Mouse (Mus musculus) forebrain, embryonic 12.5 days (tissue): ENCODE results near the gene Zfp273. TPM values are rescaled to one million over a fixed set of nuclear protein-coding genes. Genes with fewer than 3 reads are reported as not detected.
"Not testable (repeated sequence)": the region's sequence is repeated elsewhere in the genome, so short reads cannot be mapped to it uniquely, and the experiment has no call there.

Source experiments
- ATAC-seq: fragments of 200-750 bp; cut with Nextera tagmentation; 2 replicates; pipeline ENCODE4 v1.8.0; 2017; ENCODE audit warnings: moderate TSS enrichment; ENCODE audit not compliant: low FRiP score
- H3K27ac ChIP-seq: fragments of 300-500 bp; sonication (generic); 2 replicates; pipeline ENCODE4 v1.5.1; 2016; ENCODE audit warnings: mild to moderate bottlenecking
- H3K27me3 ChIP-seq: fragments of 300-500 bp; sonication (generic); 2 replicates; pipeline ENCODE4 v1.6.1; 2016; ENCODE audit warnings: mild to moderate bottlenecking
- H3K36me3 ChIP-seq: fragments of 300-500 bp; sonication (generic); replicated peaks from 2 replicates; pipeline ENCODE4 v1.6.1; 2016; ENCODE audit warnings: mild to moderate bottlenecking
- H3K4me1 ChIP-seq: fragments of 300-500 bp; sonication (generic); 2 replicates; pipeline ENCODE4 v1.6.1; 2016
- H3K4me2 ChIP-seq: fragments of 300-500 bp; sonication (generic); 2 replicates; pipeline ENCODE4 v1.6.1; 2016; ENCODE audit warnings: mild to moderate bottlenecking, moderate library complexity
- H3K4me3 ChIP-seq: fragments of 300-500 bp; sonication (generic); replicated peaks from 2 replicates; pipeline ENCODE4 v1.5.1; 2016; ENCODE audit warnings: mild to moderate bottlenecking
- H3K9ac ChIP-seq: fragments of 300-500 bp; sonication (generic); 2 replicates; pipeline ENCODE4 v1.6.1; 2016; ENCODE audit warnings: mild to moderate bottlenecking
- H3K9me3 ChIP-seq: fragments of 300-500 bp; sonication (generic); 2 replicates; pipeline ENCODE4 v1.6.1; 2016
- WGBS: fragments of 180-500 bp; shearing (Covaris S2); methylation state at CpG from one replicate; pipeline ENCODE4 v1.1.7; 2016; 5-methylcytosine and 5-hydroxymethylcytosine counted together
- polyA plus RNA-seq: library from polyadenylated mRNA; unstranded; fragments of >200 nt; fragmentation: Nextera tagmentation; extraction: Ambion mirVana; gene quantifications from 2 replicates; pipeline ENCODE4 v1.2.1, GENCODE M21; 2016

The Zfp273 gene
- polyA plus RNA-seq, 1 experiment from 2014 or later = 10.2 TPM

DNA sequence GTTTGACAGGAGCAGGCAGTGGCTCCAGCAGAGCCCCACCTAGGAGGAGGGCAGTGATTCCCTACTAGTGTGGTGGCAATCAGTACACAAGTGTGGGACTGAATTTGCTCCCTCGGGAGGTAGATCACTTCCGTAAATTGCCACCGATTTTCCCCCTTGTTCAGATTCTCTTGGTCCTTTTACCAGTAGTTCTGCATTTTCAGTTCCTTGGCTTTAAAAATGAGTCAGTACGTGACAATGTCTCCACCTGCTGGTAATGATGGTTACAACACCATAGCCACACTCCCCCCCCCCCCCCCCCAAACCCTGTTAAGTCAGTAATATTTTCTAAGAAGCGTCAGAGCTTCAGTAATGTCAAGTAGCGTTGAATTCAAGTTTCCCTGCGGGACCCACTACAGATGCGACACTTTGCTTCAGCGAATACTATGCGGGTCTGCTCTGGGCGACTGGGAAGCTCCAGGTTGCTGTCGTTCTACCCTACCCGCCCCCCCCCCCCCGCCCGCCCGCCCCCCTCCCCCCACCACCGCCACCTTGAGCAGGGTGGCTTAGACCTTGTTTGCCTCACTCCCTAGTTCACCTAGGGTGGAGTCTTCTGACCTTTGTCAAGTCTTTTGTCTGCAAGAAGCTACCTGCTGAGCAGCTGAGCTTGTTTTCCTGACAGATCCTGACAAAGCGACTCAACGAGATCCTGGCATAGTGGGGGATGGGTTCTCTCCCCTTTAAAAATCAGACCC is 30.7 kb downstream of the Zfp273 start:
- Histone ChIP-seq H3K4me1 (peaks cover 6% of the 10 kb centered on the region), H3K27me3 (no peaks in the 10 kb centered on the region), H3K4me2 (peak overlapping the region; percentile 61), H3K27ac (no peak overlapping the region), H3K36me3 (no peaks in the 10 kb centered on the region), H3K4me3 (peak overlapping the region; percentile 43), H3K9ac (peak overlapping the region; percentile 44), H3K9me3 (no peaks in the 10 kb centered on the region)
- under 1% methylated on average over 11 of the region's 19 CpGs for WGBS
- peak; percentile 81 for ATAC-seq

DNA sequence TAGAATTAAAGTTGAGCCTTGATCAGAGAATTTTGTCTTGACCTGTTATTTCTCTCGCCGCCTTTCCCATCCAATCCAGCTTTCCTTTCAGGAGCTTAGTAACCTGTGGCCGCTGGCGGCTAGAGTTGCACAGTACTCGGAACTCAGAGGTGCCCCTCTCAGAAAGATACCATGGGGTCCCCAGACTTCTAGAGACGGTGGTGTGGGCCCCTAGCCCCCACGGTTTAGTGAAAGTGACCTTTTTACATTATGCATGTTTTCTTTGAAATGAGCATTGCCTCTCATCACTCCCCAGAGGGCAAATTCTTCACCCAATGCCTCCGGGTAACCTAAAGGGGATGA is 31.3 kb downstream of the Zfp273 start:
- peak overlapping the region; percentile 43 for H3K4me3 ChIP-seq
- no peaks in the 10 kb centered on the region for H3K36me3 ChIP-seq
- ATAC-seq = peak; percentile 46; the same call in 1 of the 2 replicates
- H3K9me3 ChIP-seq = no peaks in the 10 kb centered on the region
- H3K9ac ChIP-seq = peak overlapping the region; percentile 44; the same call in 1 of the 2 replicates
- 13% methylated on average over 8 of the region's 8 CpGs for WGBS
- H3K4me2 ChIP-seq = peak overlapping the region; percentile 61
- H3K27me3 ChIP-seq = no peaks in the 10 kb centered on the region
- peaks cover 6% of the 10 kb centered on the region for H3K4me1 ChIP-seq
- no peak overlapping the region for H3K27ac ChIP-seq

DNA sequence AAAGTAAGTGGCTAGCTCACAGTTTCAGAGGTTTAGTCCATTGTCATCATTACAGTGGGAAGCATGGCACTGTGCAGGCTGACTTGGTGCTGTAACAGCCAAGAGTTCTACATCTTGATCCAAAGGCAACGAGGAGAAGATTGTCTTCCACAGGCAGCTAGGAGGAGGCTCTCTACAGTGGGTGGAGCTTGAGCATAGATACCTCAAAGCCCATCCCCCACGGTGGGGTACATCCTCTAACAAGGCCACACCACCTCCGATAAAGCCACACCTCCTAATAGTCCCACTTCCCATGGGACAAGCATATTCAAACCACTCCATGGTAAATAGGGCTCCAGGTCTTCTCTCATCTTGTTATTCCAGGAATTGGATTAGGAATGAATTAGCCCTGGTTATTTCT is 36.8 kb downstream of the Zfp273 start:
- Histone ChIP-seq H3K36me3 (no peaks in the 10 kb centered on the region), H3K9ac (no peak overlapping the region), H3K27me3 (no peaks in the 10 kb centered on the region), H3K4me3 (no peak overlapping the region), H3K4me1 (no peaks in the 10 kb centered on the region), H3K4me2 (no peak overlapping the region), H3K9me3 (no peaks in the 10 kb centered on the region), H3K27ac (no peak overlapping the region)
- WGBS = 83% methylated on average over 3 of the region's 3 CpGs
- no peak for ATAC-seq

DNA sequence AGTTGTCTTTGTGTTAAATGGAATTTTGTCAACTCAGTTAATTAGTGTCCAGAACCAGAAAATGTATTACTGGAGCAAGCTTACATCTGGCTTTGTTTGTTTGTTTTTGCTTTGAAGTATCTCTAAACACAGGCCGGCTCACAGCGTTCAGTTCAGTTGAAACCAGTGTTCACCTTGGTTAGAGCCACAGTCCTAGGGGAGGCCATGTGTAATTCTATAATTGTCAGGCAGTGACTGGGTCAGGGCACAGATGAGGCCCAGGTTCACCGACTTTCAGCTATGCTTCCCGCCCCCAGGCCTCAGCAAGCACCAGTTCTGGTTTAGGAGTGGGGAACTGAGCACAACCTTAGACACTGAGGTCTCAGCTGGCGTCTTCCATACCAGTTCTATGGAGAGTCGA is 39.6 kb downstream of the Zfp273 start:
- Histone ChIP-seq H3K4me1 (no peaks in the 10 kb centered on the region), H3K9ac (no peak overlapping the region), H3K9me3 (no peaks in the 10 kb centered on the region), H3K4me2 (no peak overlapping the region), H3K27ac (no peak overlapping the region), H3K4me3 (no peak overlapping the region), H3K27me3 (no peaks in the 10 kb centered on the region), H3K36me3 (no peaks in the 10 kb centered on the region)
- 87% methylated on average over 6 of the region's 6 CpGs for WGBS
- no peak for ATAC-seq

DNA sequence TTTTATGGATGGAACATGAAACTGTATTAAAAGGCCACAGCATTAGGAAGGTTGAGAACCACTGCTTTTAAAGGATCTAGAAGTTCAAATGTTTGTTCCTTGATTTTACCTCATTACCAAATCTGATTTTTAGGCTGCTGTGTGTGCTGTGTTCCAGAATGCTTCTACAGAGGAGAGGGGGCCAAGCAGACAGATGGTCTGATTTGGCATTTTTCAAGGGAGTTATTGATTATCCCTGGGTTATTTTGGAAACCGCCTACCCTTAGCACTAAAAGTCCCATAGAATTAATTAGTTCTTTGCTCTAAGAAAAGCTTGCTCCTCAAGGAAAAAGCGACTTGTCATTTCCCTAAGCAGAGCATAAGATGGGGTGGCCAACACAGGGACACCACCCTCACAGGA is 40.4 kb downstream of the Zfp273 start:
- no peak overlapping the region for H3K9ac ChIP-seq
- H3K4me3 ChIP-seq = no peak overlapping the region
- no peak overlapping the region for H3K4me2 ChIP-seq
- ATAC-seq = no peak
- no peak overlapping the region for H3K27ac ChIP-seq
- H3K4me1 ChIP-seq = no peaks in the 10 kb centered on the region
- H3K27me3 ChIP-seq = no peaks in the 10 kb centered on the region
- no peaks in the 10 kb centered on the region for H3K9me3 ChIP-seq
- no peaks in the 10 kb centered on the region for H3K36me3 ChIP-seq
- 91% methylated on average over 2 of the region's 2 CpGs for WGBS

DNA sequence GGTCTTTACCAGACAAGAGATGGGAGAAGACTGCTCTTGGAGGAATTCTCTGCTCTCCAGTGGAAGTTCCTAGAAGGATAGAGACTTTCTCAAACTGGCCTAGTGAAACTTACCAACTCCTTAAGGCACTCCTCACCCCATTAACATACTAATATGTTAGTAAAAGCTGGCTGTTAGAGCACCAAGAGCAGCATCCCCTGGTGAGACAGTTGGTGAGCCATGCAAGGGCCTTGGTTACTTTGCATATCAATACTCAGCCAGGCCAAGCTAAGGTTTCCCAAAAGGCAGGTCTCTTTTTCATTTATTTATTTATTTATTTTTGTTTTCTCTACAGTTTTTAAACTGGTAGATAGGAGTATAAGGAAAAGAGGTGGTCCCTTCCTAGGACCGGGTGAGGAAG is 43.8 kb downstream of the Zfp273 start:
- no peaks in the 10 kb centered on the region for H3K36me3 ChIP-seq
- no peaks in the 10 kb centered on the region for H3K4me1 ChIP-seq
- ATAC-seq = no peak
- no peak overlapping the region for H3K9ac ChIP-seq
- H3K9me3 ChIP-seq = no peaks in the 10 kb centered on the region
- no peak overlapping the region for H3K4me2 ChIP-seq
- H3K4me3 ChIP-seq = no peak overlapping the region
- WGBS = 27% methylated on average over 1 of the region's 1 CpGs
- H3K27me3 ChIP-seq = no peaks in the 10 kb centered on the region
- H3K27ac ChIP-seq = no peak overlapping the region

DNA sequence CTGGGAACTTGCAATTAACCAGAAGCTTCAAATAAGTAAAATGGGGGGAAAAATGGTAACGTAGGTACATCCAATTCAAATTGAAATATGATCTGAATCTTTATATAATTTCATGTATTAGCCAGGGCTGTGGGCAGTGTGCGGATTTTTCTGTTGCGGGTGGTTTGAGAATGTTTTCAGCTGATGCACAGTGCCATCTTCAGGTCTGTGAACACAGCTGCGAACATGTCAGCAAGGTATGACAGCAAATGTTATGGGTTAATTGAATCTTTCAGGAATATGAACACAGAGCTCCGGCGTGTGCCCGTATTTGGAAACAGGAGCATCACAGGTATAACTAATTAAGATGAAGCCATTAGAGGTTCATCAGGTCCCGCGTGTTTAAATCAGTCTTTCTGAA is 49.0 kb downstream of the Zfp273 start:
- Histone ChIP-seq H3K27me3 (no peaks in the 10 kb centered on the region), H3K4me3 (no peak overlapping the region), H3K9me3 (no peaks in the 10 kb centered on the region), H3K9ac (no peak overlapping the region), H3K4me1 (no peaks in the 10 kb centered on the region), H3K27ac (no peak overlapping the region), H3K4me2 (no peak overlapping the region), H3K36me3 (no peaks in the 10 kb centered on the region)
- 89% methylated on average over 9 of the region's 9 CpGs for WGBS
- no peak for ATAC-seq

DNA sequence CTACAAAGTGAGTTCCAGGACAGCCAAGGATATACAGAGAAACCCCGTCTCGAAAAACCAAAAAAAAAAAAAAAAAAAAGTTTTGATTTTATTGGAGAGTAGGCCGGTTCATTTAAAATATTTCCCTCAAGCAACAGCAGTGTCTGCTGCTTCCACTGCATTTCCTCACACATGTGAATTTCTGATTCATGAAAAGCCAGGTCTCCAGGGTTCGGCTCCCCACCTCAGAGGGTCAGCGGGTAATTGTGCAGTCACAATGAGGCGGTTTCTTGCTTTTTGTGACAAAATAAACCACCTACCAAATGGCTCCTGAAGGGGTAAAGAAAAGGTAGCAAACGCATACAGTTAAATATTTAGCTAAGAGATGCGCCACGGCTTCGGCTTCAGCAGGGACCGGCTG is 49.5 kb downstream of the Zfp273 start, which contains the start of gene BC048507:
TSS of gene BC048507 (plus strand) at position 301 of the 400 bp plus-strand sequence.
- no peak within 1 kb of the TSS for H3K4me2 ChIP-seq
- no peaks in the 10 kb centered on the region for H3K9me3 ChIP-seq
- no peaks in the 10 kb centered on the region for H3K36me3 ChIP-seq
- 90% methylated on average over 11 of the region's 11 CpGs for WGBS
- no peaks in the 10 kb centered on the region for H3K27me3 ChIP-seq
- no peak for ATAC-seq
- H3K27ac ChIP-seq = no peak within 1 kb of the TSS
- no peak within 1 kb of the TSS for H3K9ac ChIP-seq
- H3K4me1 ChIP-seq = no peaks in the 10 kb centered on the region
- H3K4me3 ChIP-seq = no peak within 1 kb of the TSS

DNA sequence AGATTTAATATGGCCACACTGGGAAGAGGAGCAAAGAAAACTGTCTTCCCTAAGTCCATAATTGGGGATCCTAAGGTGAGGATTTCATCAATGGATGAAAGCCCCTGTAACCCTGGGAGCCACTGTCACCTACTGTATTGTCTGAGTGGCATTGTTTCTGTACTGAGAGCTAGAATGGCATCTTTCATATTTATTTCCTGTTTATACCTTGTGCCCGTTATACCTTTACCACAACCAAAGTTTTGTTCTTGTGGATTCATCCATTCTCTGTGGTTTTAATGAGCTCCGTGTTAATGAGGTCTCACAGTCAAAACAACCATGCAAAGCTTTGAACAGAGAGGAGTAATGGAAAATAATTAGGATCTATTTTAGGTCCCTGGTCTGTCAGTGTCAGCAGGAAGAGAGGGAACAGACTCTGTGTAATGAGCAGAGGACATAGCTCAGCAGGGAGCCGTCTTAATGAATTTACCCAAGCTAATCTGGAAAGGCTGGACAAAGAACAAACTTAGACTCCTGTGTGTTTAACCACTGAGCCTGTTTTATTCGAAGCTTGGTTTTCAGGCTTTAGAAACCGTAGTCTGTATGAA is 51.3 kb downstream of the Zfp273 start:
- Histone ChIP-seq H3K9me3 (no peaks in the 10 kb centered on the region), H3K4me3 (no peak overlapping the region), H3K36me3 (no peaks in the 10 kb centered on the region), H3K27ac (no peak overlapping the region), H3K4me2 (no peak overlapping the region), H3K27me3 (no peaks in the 10 kb centered on the region), H3K4me1 (no peaks in the 10 kb centered on the region), H3K9ac (no peak overlapping the region)
- 10% methylated on average over 5 of the region's 5 CpGs for WGBS
- ATAC-seq = peak; percentile 92; the same call in 1 of the 2 replicates

DNA sequence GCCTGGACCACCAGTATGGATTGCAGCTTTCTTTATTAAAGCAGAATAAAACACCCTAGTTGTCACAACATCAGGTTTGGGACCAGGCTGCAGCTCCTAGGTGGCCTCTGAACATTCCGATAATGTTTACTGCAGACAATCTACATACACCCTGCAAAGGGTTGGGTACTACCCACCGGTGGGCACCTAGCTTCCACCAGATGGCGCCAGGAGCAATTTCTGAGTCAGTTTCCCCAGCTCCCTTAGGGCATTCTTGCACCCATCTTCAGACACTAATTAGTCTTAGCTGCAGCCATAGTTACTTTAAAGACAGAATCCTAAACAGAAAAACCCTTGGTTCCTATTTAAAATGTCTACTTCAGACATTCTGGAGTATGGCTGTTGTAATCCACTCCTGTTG is 54.4 kb downstream of the Zfp273 start:
- no peak for ATAC-seq
- no peaks in the 10 kb centered on the region for H3K9me3 ChIP-seq
- no peak overlapping the region for H3K4me2 ChIP-seq
- no peaks in the 10 kb centered on the region for H3K27me3 ChIP-seq
- no peak overlapping the region for H3K27ac ChIP-seq
- no peak overlapping the region for H3K9ac ChIP-seq
- WGBS = 34% methylated on average over 3 of the region's 3 CpGs
- no peaks in the 10 kb centered on the region for H3K4me1 ChIP-seq
- H3K4me3 ChIP-seq = no peak overlapping the region
- no peaks in the 10 kb centered on the region for H3K36me3 ChIP-seq

DNA sequence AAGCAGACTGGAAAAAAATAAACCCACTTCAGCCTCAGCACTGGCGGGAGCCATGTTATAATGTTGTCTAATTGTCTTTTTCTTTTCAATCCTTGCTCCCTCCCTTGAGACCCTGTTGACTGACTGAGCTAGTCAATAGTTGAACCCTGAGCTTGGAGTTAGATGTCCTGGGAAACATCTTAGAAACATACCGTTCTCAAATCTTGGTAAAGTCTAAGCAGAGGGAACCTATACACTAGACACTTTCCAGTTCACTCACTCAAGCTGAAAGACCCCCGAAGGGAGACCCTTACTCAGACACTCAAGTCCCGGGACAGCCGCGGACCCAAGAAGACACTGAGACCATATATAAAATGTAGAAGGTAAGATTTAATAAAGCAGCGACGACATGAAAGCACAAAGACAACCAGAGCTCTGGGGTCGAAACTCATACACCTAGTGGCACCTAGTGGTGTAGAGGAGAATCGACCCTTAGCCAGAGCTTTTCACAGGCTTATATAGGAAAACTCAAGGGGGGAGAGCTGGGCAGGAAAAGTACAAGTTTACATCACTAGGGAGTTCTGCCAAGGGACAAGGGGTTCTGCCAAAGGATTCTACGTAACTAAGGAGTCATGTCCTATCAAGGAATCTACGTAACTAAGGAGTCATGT is 62.6 kb downstream of the Zfp273 start:
- H3K4me3 ChIP-seq, H3K27me3 ChIP-seq, H3K9me3 ChIP-seq, H3K27ac ChIP-seq, H3K4me2 ChIP-seq, H3K9ac ChIP-seq, ATAC-seq, H3K36me3 ChIP-seq, H3K4me1 ChIP-seq: not testable (repeated sequence)
- WGBS = 38% methylated on average over 7 of the region's 12 CpGs
